Mouse (Mus musculus) embryonic facial prominence, embryonic 11.5 days (tissue): Measurements from ENCODE around the gene Tlcd1. TPM values are rescaled to one million over a fixed set of nuclear protein-coding genes. Genes with fewer than 3 reads are reported as not detected.
"Not testable (repeated sequence)": the region's sequence is repeated elsewhere in the genome, so short reads cannot be mapped to it uniquely, and the experiment has no call there.

Experiments
- ATAC-seq: fragments of 200-750 bp; cut with Nextera tagmentation; replicated peaks from 2 replicates; pipeline ENCODE4 v1.8.0; 2017; ENCODE audit warnings: low read depth; ENCODE audit not compliant: insufficient number of reproducible peaks, low FRiP score, low TSS enrichment
- DNase-seq: peaks from one replicate; pipeline ENCODE4 v3.0.0-alpha.2; 2015; ENCODE audit warnings: low spot score
- H3K27ac ChIP-seq: fragments of 300-500 bp; sonication (generic); replicated peaks from 2 replicates; pipeline ENCODE4 v1.5.1; 2014; ENCODE audit warnings: mild to moderate bottlenecking, low read depth, low read length, control low read depth
- H3K27me3 ChIP-seq: fragments of 300-500 bp; sonication (generic); 2 replicates; pipeline ENCODE4 v1.6.1; 2014; ENCODE audit warnings: mild to moderate bottlenecking, low read length, moderate library complexity, mixed read lengths; ENCODE audit not compliant: control insufficient read depth, insufficient read depth
- H3K36me3 ChIP-seq: fragments of 300-500 bp; sonication (generic); replicated peaks from 2 replicates; pipeline ENCODE4 v1.6.1; 2014; ENCODE audit warnings: low read depth, mild to moderate bottlenecking, low read length, moderate library complexity, mixed read lengths; ENCODE audit not compliant: control insufficient read depth, insufficient read depth
- H3K4me1 ChIP-seq: fragments of 300-500 bp; sonication (generic); 2 replicates; pipeline ENCODE4 v1.6.1; 2014; ENCODE audit warnings: low read length, mixed read lengths; ENCODE audit not compliant: control insufficient read depth, insufficient read depth
- H3K4me2 ChIP-seq: fragments of 300-500 bp; sonication (generic); 2 replicates; pipeline ENCODE4 v1.6.1; 2014; ENCODE audit warnings: low read depth, mild to moderate bottlenecking, control low read depth, low read length, moderate library complexity
- H3K4me3 ChIP-seq: fragments of 300-500 bp; sonication (generic); 2 replicates; pipeline ENCODE4 v1.5.1; 2014; ENCODE audit warnings: low read depth, low read length, control low read depth
- H3K9ac ChIP-seq: fragments of 300-500 bp; sonication (generic); replicated peaks from 2 replicates; pipeline ENCODE4 v1.6.1; 2014; ENCODE audit warnings: mild to moderate bottlenecking, control low read depth, low read length
- H3K9me3 ChIP-seq: fragments of 300-500 bp; sonication (generic); replicated peaks from 2 replicates; pipeline ENCODE4 v1.6.1; 2016; ENCODE audit warnings: mild to moderate bottlenecking, low read length, inconsistent platforms, mixed read lengths; ENCODE audit not compliant: control insufficient read depth
- WGBS: fragments of 180-500 bp; shearing (Covaris S2); extraction: QIAGEN DNeasy Blood & Tissue Kit; methylation state at CpG from one replicate; pipeline ENCODE4 v1.1.7; 2014; 5-methylcytosine and 5-hydroxymethylcytosine counted together
- polyA plus RNA-seq: library from polyadenylated mRNA; unstranded; fragments of >200 nt; fragmentation: Nextera tagmentation; extraction: Ambion mirVana; gene quantifications from 2 replicates; pipeline ENCODE4 v1.2.1, GENCODE M21; 2014

Gene Tlcd1
- polyA plus RNA-seq, 1 experiment from 2014 or later: 8.9 TPM

GRCm38 (mm10) chr11:78179438-78179999 is 3.0 kb downstream of the Tlcd1 start:
- H3K27me3 ChIP-seq: no peaks in the 10 kb centered on the region
- DNase-seq: no peak
- no peak overlapping the region for H3K27ac ChIP-seq
- peaks cover 16% of the 10 kb centered on the region for H3K36me3 ChIP-seq
- H3K9ac ChIP-seq: peak overlapping the region; percentile 73
- peaks cover 7% of the 10 kb centered on the region; the same call in 1 of the 2 replicates for H3K4me1 ChIP-seq
- H3K9me3 ChIP-seq: no peaks in the 10 kb centered on the region
- 30% methylated on average over 8 of the region's 8 CpGs for WGBS
- no peak for ATAC-seq
- peak overlapping the region; percentile 84 for H3K4me2 ChIP-seq
- peak overlapping the region; percentile 48 for H3K4me3 ChIP-seq

GRCm38 (mm10) chr11:78180081-78180761 is 3.7 kb downstream of the Tlcd1 start:
- 77% methylated on average over 6 of the region's 6 CpGs for WGBS
- H3K27ac ChIP-seq: peak overlapping the region; percentile 28; the same call in 1 of the 2 replicates
- DNase-seq: no peak
- H3K9me3 ChIP-seq: no peaks in the 10 kb centered on the region
- peaks cover 16% of the 10 kb centered on the region for H3K36me3 ChIP-seq
- no peaks in the 10 kb centered on the region for H3K27me3 ChIP-seq
- H3K4me2 ChIP-seq: peak overlapping the region; percentile 13; the same call in 1 of the 2 replicates
- no peak overlapping the region; the same call in none of the 2 replicates for H3K9ac ChIP-seq
- no peak for ATAC-seq
- peaks cover 7% of the 10 kb centered on the region; the same call in 1 of the 2 replicates for H3K4me1 ChIP-seq
- peak overlapping the region; percentile 6 for H3K4me3 ChIP-seq

GRCm38 (mm10) chr11:78181830-78182357 is 5.4 kb downstream of the Tlcd1 start:
- 45% methylated on average over 2 of the region's 2 CpGs for WGBS
- no peaks in the 10 kb centered on the region for H3K9me3 ChIP-seq
- peaks cover 16% of the 10 kb centered on the region for H3K36me3 ChIP-seq
- peak overlapping the region; percentile 95 for H3K9ac ChIP-seq
- ATAC-seq: no peak
- H3K4me2 ChIP-seq: peak overlapping the region; percentile 61
- H3K27me3 ChIP-seq: no peaks in the 10 kb centered on the region
- H3K4me1 ChIP-seq: peaks cover 7% of the 10 kb centered on the region; the same call in 1 of the 2 replicates
- DNase-seq: no peak
- no peak overlapping the region for H3K27ac ChIP-seq
- peak overlapping the region; percentile 90 for H3K4me3 ChIP-seq

GRCm38 (mm10) chr11:78182450-78182849 is 5.9 kb downstream of the Tlcd1 start:
- peak overlapping the region; percentile 61 for H3K4me2 ChIP-seq
- 12% methylated on average over 7 of the region's 7 CpGs for WGBS
- H3K36me3 ChIP-seq: peaks cover 16% of the 10 kb centered on the region
- H3K4me3 ChIP-seq: peak overlapping the region; percentile 90
- no peaks in the 10 kb centered on the region for H3K9me3 ChIP-seq
- no peak overlapping the region for H3K27ac ChIP-seq
- DNase-seq (no peak), ATAC-seq (no peak)
- H3K9ac ChIP-seq: peak overlapping the region; percentile 95
- H3K4me1 ChIP-seq: peaks cover 7% of the 10 kb centered on the region; the same call in 1 of the 2 replicates
- H3K27me3 ChIP-seq: no peaks in the 10 kb centered on the region

GRCm38 (mm10) chr11:78182961-78183844 is 6.7 kb downstream of the Tlcd1 start, which contains the start of gene Rpl23a:
Gene Rpl23a (minus strand): TSS chr11:78183584.
- DNase-seq (peak; percentile 97), ATAC-seq (peak; percentile 81)
- under 1% methylated on average over 38 of the region's 38 CpGs for WGBS
- H3K36me3 ChIP-seq: peaks cover 16% of the 10 kb centered on the region
- H3K4me1 ChIP-seq: peaks cover 7% of the 10 kb centered on the region; the same call in 1 of the 2 replicates
- H3K9ac ChIP-seq: peak within 1 kb of the TSS; percentile 95
- H3K9me3 ChIP-seq: no peaks in the 10 kb centered on the region
- peak within 1 kb of the TSS; percentile 90 for H3K4me3 ChIP-seq
- peak within 1 kb of the TSS; percentile 74 for H3K27ac ChIP-seq
- no peaks in the 10 kb centered on the region for H3K27me3 ChIP-seq
- H3K4me2 ChIP-seq: peak within 1 kb of the TSS; percentile 61

- ATAC-seq (no peak), DNase-seq (no peak)
- Histone ChIP-seq H3K4me1 (peaks cover 7% of the 10 kb centered on the region; the same call in 1 of the 2 replicates), H3K4me2 (peak overlapping the region; percentile 30), H3K9ac (no peak overlapping the region), H3K36me3 (peaks cover 16% of the 10 kb centered on the region), H3K9me3 (no peaks in the 10 kb centered on the region), H3K27ac (no peak overlapping the region), H3K4me3 (peak overlapping the region; percentile 1; the same call in 1 of the 2 replicates), H3K27me3 (no peaks in the 10 kb centered on the region)
- 49% methylated on average over 10 of the region's 10 CpGs for WGBS
These were observed 7.5 kb downstream of the Tlcd1 start for GRCm38 (mm10) chr11:78183884-78184514.

- H3K27ac ChIP-seq, H3K27me3 ChIP-seq, H3K9me3 ChIP-seq, H3K9ac ChIP-seq, H3K4me3 ChIP-seq, DNase-seq, H3K4me1 ChIP-seq, ATAC-seq, H3K4me2 ChIP-seq: not testable (repeated sequence)
- H3K36me3 ChIP-seq: peaks cover 12% of the 10 kb centered on the region
- WGBS: 96% methylated on average over 6 of the region's 6 CpGs
These were observed 8.2 kb downstream of the Tlcd1 start for GRCm38 (mm10) chr11:78184702-78185101.
